Mouse (Mus musculus) intestine, embryonic 16.5 days (tissue): ENCODE measurements at regions not wholly inside any gene's neighbourhood (a gene's known extent, or its start where the extent isn't known, plus 50 kb on each side); places are given as distances from the start of the nearest gene placed in this dataset.

Experiments
- ATAC-seq: fragments of 200-750 bp; cut with Nextera tagmentation; 2 replicates; pipeline ENCODE4 v1.8.0; 2017; ENCODE audit warnings: moderate TSS enrichment, moderate library complexity
- H3K27ac ChIP-seq: fragments of 300-500 bp; sonication (generic); 2 replicates; pipeline ENCODE4 v1.5.1; 2014; ENCODE audit warnings: mild to moderate bottlenecking, low read length
- H3K27me3 ChIP-seq: fragments of 300-500 bp; sonication (generic); replicated peaks from 2 replicates; pipeline ENCODE4 v1.6.1; 2014; ENCODE audit warnings: low read length, control low read depth, mixed read lengths; ENCODE audit not compliant: control insufficient read depth, insufficient read depth
- H3K36me3 ChIP-seq: fragments of 300-500 bp; sonication (generic); 2 replicates; pipeline ENCODE4 v1.6.1; 2014; ENCODE audit warnings: low read length, control low read depth; ENCODE audit not compliant: control insufficient read depth, insufficient read depth
- H3K4me1 ChIP-seq: fragments of 300-500 bp; sonication (generic); 2 replicates; pipeline ENCODE4 v1.6.1; 2014; ENCODE audit warnings: low read length, control low read depth, mixed read lengths; ENCODE audit not compliant: control insufficient read depth, insufficient read depth
- H3K4me2 ChIP-seq: fragments of 300-500 bp; sonication (generic); 2 replicates; pipeline ENCODE4 v1.6.1; 2014; ENCODE audit warnings: low read depth, low read length, control low read depth
- H3K4me3 ChIP-seq: fragments of 300-500 bp; sonication (generic); 2 replicates; pipeline ENCODE4 v1.5.1; 2014; ENCODE audit warnings: mild to moderate bottlenecking, low read length
- H3K9ac ChIP-seq: fragments of 300-500 bp; sonication (generic); 2 replicates; pipeline ENCODE4 v1.6.1; 2014; ENCODE audit warnings: low read depth, low read length
- H3K9me3 ChIP-seq: fragments of 300-500 bp; sonication (generic); 2 replicates; pipeline ENCODE4 v1.6.1; 2016; ENCODE audit warnings: low read length, control low read depth; ENCODE audit not compliant: control insufficient read depth
- WGBS: fragments of 180-500 bp; shearing (Covaris S2); extraction: QIAGEN DNeasy Blood & Tissue Kit; methylation state at CpG from one replicate; pipeline ENCODE4 v1.1.7; 2014; 5-methylcytosine and 5-hydroxymethylcytosine counted together

- Histone ChIP-seq H3K4me3 (no peak overlapping the region), H3K27me3 (no peaks in the 10 kb centered on the region), H3K4me1 (no peaks in the 10 kb centered on the region), H3K9ac (no peak overlapping the region), H3K27ac (no peak overlapping the region), H3K36me3 (no peaks in the 10 kb centered on the region), H3K4me2 (no peak overlapping the region), H3K9me3 (no peaks in the 10 kb centered on the region)
- no peak for ATAC-seq
- WGBS: 53% methylated on average over 14 of the region's 14 CpGs
Observed at GRCm38 (mm10) chr1:194208034-194209000, 409.7 kb upstream of the Plxna2 start.

GRCm38 (mm10) chr1:194197516-194197915, 420.5 kb upstream of the Plxna2 start:
- no peaks in the 10 kb centered on the region for H3K4me1 ChIP-seq
- H3K4me2 ChIP-seq: no peak overlapping the region
- no peaks in the 10 kb centered on the region for H3K27me3 ChIP-seq
- no peak overlapping the region for H3K27ac ChIP-seq
- 62% methylated on average over 2 of the region's 2 CpGs for WGBS
- H3K9me3 ChIP-seq: no peaks in the 10 kb centered on the region
- no peaks in the 10 kb centered on the region for H3K36me3 ChIP-seq
- no peak overlapping the region for H3K4me3 ChIP-seq
- H3K9ac ChIP-seq: no peak overlapping the region
- no peak for ATAC-seq

- 84% methylated on average over 2 of the region's 2 CpGs for WGBS
Observed at GRCm38 (mm10) chr1:194182293-194182692, 435.7 kb upstream of the Plxna2 start.

GRCm38 (mm10) chr1:194161469-194161868, 456.5 kb upstream of the Plxna2 start:
- no peak for ATAC-seq
- 83% methylated on average over 4 of the region's 4 CpGs for WGBS
- H3K27me3 ChIP-seq: no peaks in the 10 kb centered on the region
- H3K36me3 ChIP-seq: no peaks in the 10 kb centered on the region
- no peak overlapping the region for H3K4me2 ChIP-seq
- no peaks in the 10 kb centered on the region for H3K4me1 ChIP-seq
- no peak overlapping the region for H3K4me3 ChIP-seq
- H3K9me3 ChIP-seq: no peaks in the 10 kb centered on the region
- H3K27ac ChIP-seq: no peak overlapping the region
- H3K9ac ChIP-seq: no peak overlapping the region

More at GRCm38 (mm10) chr1:194182293-194182692, 435.7 kb upstream of the Plxna2 start:
- Histone ChIP-seq H3K27ac (no peak overlapping the region), H3K4me3 (no peak overlapping the region), H3K9ac (no peak overlapping the region), H3K4me2 (no peak overlapping the region), H3K9me3 (no peaks in the 10 kb centered on the region), H3K36me3 (no peaks in the 10 kb centered on the region), H3K27me3 (no peaks in the 10 kb centered on the region), H3K4me1 (no peaks in the 10 kb centered on the region)
- ATAC-seq: no peak

- Histone ChIP-seq H3K9me3 (no peaks in the 10 kb centered on the region), H3K4me3 (no peak overlapping the region), H3K27me3 (no peaks in the 10 kb centered on the region), H3K4me1 (no peaks in the 10 kb centered on the region), H3K4me2 (no peak overlapping the region), H3K36me3 (no peaks in the 10 kb centered on the region), H3K27ac (no peak overlapping the region), H3K9ac (no peak overlapping the region)
- ATAC-seq: no peak
- WGBS: 59% methylated on average over 8 of the region's 8 CpGs
Observed at GRCm38 (mm10) chr1:194160761-194161461, 457.1 kb upstream of the Plxna2 start.

- no peaks in the 10 kb centered on the region for H3K4me1 ChIP-seq
- no peak overlapping the region for H3K9ac ChIP-seq
- ATAC-seq: no peak
- H3K4me2 ChIP-seq: no peak overlapping the region
- H3K27me3 ChIP-seq: no peaks in the 10 kb centered on the region
- 90% methylated on average over 6 of the region's 6 CpGs for WGBS
- no peaks in the 10 kb centered on the region for H3K36me3 ChIP-seq
- no peak overlapping the region for H3K27ac ChIP-seq
- no peak overlapping the region for H3K4me3 ChIP-seq
- H3K9me3 ChIP-seq: no peaks in the 10 kb centered on the region
Observed at GRCm38 (mm10) chr1:194157268-194157667, 460.8 kb upstream of the Plxna2 start.

GRCm38 (mm10) chr1:194148416-194149364, 469.3 kb upstream of the Plxna2 start:
- H3K4me3 ChIP-seq: no peak overlapping the region
- H3K27me3 ChIP-seq: no peaks in the 10 kb centered on the region
- no peak overlapping the region for H3K4me2 ChIP-seq
- 0 out of 2 replicates have a peak, but pooled peaks cover 2% of the 10 kb centered on the region for H3K4me1 ChIP-seq
- no peaks in the 10 kb centered on the region for H3K9me3 ChIP-seq
- no peaks in the 10 kb centered on the region for H3K36me3 ChIP-seq
- WGBS: 47% methylated on average over 11 of the region's 11 CpGs
- no peak for ATAC-seq
- H3K27ac ChIP-seq: no peak overlapping the region
- no peak overlapping the region for H3K9ac ChIP-seq

- no peaks in the 10 kb centered on the region for H3K9me3 ChIP-seq
- ATAC-seq: no peak
- no peak overlapping the region for H3K4me2 ChIP-seq
- H3K27me3 ChIP-seq: no peaks in the 10 kb centered on the region
- H3K4me1 ChIP-seq: no peaks in the 10 kb centered on the region
- H3K36me3 ChIP-seq: no peaks in the 10 kb centered on the region
- no peak overlapping the region for H3K27ac ChIP-seq
- no peak overlapping the region for H3K9ac ChIP-seq
- WGBS: 83% methylated on average over 4 of the region's 4 CpGs
- H3K4me3 ChIP-seq: no peak overlapping the region
Observed at GRCm38 (mm10) chr1:194117631-194118360, 500.2 kb upstream of the Plxna2 start.
